Mouse (Mus musculus) stomach, embryonic 15.5 days (tissue): ENCODE measurements around the gene Mat2b. TPM values are rescaled to one million over a fixed set of nuclear protein-coding genes. Genes with fewer than 3 reads are reported as not detected.

ENCODE experiments used
- ATAC-seq: fragments of 200-750 bp; cut with Nextera tagmentation; 2 replicates; pipeline ENCODE4 v1.8.0; 2017; ENCODE audit warnings: low read depth, moderate number of reproducible peaks, moderate TSS enrichment; ENCODE audit not compliant: insufficient read depth, low FRiP score
- H3K27ac ChIP-seq: fragments of 300-500 bp; sonication (generic); 2 replicates; pipeline ENCODE4 v1.5.1; 2015; ENCODE audit warnings: mild to moderate bottlenecking, inconsistent platforms
- H3K27me3 ChIP-seq: fragments of 300-500 bp; sonication (generic); replicated peaks from 2 replicates; pipeline ENCODE4 v1.6.1; 2015; ENCODE audit warnings: inconsistent platforms
- H3K36me3 ChIP-seq: fragments of 300-500 bp; sonication (generic); 2 replicates; pipeline ENCODE4 v1.6.1; 2015; ENCODE audit warnings: inconsistent platforms
- H3K4me1 ChIP-seq: fragments of 300-500 bp; sonication (generic); 2 replicates; pipeline ENCODE4 v1.6.1; 2015; ENCODE audit warnings: inconsistent platforms
- H3K4me2 ChIP-seq: fragments of 300-500 bp; sonication (generic); 2 replicates; pipeline ENCODE4 v1.6.1; 2015; ENCODE audit warnings: mild to moderate bottlenecking, inconsistent platforms
- H3K4me3 ChIP-seq: fragments of 300-500 bp; sonication (generic); replicated peaks from 2 replicates; pipeline ENCODE4 v1.5.1; 2015; ENCODE audit warnings: inconsistent platforms
- H3K9ac ChIP-seq: fragments of 300-500 bp; sonication (generic); 2 replicates; pipeline ENCODE4 v1.6.1; 2015; ENCODE audit warnings: inconsistent platforms
- H3K9me3 ChIP-seq: fragments of 300-500 bp; sonication (generic); 2 replicates; pipeline ENCODE4 v1.6.1; 2016; ENCODE audit warnings: inconsistent platforms
- WGBS: fragments of 180-500 bp; shearing (Covaris S2); methylation state at CpG from one replicate; pipeline ENCODE4 v1.1.7; 2015; 5-methylcytosine and 5-hydroxymethylcytosine counted together
- polyA plus RNA-seq: library from polyadenylated mRNA; unstranded; fragments of >200 nt; fragmentation: Nextera tagmentation; extraction: Ambion mirVana; gene quantifications from 2 replicates; pipeline ENCODE4 v1.2.1, GENCODE M21; 2015

Mat2b gene
- polyA plus RNA-seq, 1 experiment from 2014 or later, result 84.4 TPM

DNA sequence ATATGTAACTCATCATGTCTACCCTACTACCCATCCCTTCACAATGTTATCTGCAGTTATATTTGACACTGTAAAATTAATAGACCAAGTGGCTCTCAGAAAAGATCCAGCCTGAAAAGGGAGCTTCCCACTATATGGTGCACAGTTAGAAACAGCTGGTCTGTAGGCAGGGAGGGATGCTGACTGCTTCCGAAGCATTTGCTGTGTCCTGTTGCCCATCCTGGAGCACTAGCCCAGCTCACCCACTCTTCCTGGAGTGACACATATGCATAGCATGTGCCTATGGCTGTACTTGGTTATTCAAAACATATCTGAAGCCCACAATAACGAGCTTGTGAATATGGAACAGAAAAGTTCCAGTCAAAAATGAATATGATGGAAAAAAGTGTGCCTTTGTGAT is 47.8 kb downstream of the Mat2b start:
- no peak for ATAC-seq
- Histone ChIP-seq H3K9me3 (no peaks in the 10 kb centered on the region), H3K27ac (no peak overlapping the region)

More for the DNA sequence above, 47.8 kb downstream of the Mat2b start:
- Histone ChIP-seq H3K27me3 (no peaks in the 10 kb centered on the region), H3K9ac (no peak overlapping the region), H3K4me1 (no peaks in the 10 kb centered on the region), H3K4me3 (no peak overlapping the region), H3K36me3 (no peaks in the 10 kb centered on the region), H3K4me2 (no peak overlapping the region)
- 64% methylated on average over 2 of the region's 2 CpGs for WGBS

Other genes with a start within 250 kb of the Mat2b start
- 48.0 and 51.0 TPM in 2 replicates for gene Hmmr, start 38.2 kb upstream of the Mat2b start, polyA plus RNA-seq
- 130 and 151 TPM in 2 replicates for gene Nudcd2, start 38.5 kb upstream of the Mat2b start, polyA plus RNA-seq
- gene Ccng1, start 60.1 kb upstream of the Mat2b start, polyA plus RNA-seq, result 49.4 and 57.8 TPM in 2 replicates